Mouse (Mus musculus) layer of hippocampus, adult 11-12 months (tissue): ENCODE measurements around the gene Mrpl19.

Source experiments
- DNase-seq: peaks from one replicate; pipeline ENCODE4 v3.0.0; 2022; ENCODE audit warnings: low spot score

Gene Mrpl19

DNA sequence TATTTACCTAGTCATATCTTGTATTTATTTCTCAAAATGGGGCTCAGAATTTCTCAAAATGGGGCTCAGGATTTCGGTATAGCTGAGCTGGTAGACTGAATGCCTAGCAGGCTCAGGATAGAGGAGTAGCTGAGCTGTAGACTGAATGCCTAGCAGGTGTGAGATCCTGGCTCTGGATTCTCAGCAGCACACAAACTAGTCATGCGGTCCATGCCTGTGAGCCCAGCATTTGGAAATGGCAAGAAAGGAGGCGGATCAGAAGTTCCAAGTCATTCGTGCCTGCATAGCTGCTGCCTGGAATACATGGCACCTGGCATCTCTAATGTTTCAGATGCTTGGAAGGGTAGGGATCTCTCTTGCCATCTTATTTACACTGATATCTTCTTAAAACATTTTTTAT is 36.4 kb downstream of the Mrpl19 start:
- DNase-seq: no peak

DNA sequence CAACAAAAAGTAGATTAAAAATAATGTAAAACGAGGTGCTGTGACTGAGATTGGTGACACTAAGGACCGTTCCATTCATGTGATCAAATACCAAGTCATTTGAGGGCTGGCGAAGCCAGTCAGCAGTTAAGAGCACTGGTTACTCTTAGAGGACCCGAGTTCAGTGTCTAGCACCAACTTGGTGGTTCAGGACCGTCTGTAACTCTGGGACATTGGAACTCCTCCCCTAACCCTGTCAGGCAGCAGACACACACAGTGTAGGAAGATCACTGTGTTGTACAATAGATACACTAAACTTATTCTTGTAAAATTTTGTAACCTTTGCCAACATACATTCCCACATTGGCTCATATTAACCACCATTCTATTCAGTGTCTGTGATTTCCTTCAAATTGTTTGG is 41.5 kb downstream of the Mrpl19 start:
- no peak for DNase-seq

DNA sequence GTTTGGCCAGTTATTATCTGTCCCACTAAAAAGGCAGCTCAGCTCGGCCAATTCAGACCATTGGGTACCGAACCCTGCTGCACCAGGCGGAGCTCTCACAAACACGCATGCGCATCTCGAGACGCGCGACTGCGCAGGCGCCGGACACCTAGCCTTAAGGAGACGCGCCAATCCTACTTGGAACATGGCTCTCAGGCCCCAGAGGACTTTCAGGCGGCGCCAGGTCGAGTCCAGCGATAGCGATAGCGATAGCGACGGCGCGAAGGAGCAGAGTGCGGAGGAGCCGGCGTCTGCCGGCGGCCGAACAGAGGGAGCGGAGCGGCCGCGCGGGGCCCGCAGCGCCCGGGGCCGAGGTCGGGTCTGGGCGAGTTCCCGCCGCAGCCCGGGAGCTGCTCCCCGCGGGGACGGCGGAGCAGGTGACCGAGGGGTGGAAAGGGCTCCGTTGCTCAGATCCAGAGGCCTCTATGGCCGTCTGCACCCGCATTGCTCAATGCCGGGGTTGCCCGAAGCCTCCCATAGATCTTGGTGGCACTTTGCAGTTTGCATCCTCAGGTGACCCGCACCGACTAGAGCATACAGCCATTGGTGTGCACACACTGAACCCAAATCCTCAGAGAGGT is 42.1 kb downstream of the Mrpl19 start, which contains the start of gene Gcfc2:
Gene Gcfc2 (plus strand): TSS at position 147 of the 620 bp plus-strand sequence.
- peak; percentile 92 for DNase-seq

DNA sequence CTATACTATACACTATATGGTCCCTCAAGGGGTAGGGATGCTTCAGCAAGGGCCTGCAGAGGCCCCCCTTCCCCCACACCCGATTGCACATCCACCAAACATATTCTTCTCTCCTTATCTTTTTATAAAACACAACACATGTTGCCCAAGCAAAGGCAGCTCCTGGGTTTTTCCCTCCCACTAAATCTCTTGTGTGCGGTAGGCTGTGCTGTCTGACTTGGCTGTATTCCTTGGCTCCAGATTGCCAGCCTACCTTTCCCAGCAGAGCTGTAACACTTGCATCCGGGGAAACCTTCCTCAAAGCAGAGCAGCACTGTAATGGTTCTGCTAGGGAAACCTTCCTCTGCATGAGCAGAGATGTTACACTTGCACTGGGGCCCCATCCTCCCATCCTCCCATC is 53.6 kb downstream of the Mrpl19 start:
- peak; percentile 63 for DNase-seq

DNA sequence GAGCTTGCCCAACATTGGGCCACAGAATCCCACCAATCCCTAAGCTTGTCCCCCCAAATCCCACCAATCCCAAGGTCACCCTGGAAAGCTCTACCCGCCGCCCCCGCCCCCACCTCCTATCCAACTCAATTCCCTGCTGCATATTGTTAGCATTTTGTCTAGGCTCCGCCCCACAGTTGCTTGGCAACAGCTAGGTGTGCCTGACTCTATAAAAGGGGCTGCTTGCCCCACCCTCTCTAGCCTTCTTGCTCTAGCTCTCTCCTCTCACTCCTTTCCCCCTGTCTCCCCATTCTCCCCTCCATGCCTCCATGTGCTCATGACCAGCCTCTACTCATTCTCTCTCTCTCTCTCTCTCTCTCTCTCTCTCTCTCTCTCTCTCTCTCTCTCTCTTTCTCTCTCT is 54.0 kb downstream of the Mrpl19 start:
- no peak for DNase-seq

DNA sequence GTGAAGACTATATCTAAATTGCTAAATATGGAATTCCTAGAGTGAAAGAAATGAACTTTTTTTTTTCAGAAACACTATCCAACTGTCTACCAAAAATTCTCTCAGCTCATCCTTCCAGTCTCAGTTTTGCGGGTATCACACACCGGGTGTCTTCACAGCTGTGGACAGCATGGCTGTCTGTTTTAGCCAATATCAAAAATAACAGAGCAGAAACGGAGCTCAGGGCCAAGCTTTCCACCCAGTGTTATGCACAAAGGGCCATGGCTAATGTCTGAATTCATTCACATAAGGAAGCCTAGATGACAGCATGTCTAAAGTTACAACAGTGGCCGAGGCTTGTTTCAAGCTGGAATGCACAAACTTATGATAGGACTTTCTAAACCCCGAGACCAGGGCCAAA is 54.5 kb downstream of the Mrpl19 start:
- DNase-seq: no peak

DNA sequence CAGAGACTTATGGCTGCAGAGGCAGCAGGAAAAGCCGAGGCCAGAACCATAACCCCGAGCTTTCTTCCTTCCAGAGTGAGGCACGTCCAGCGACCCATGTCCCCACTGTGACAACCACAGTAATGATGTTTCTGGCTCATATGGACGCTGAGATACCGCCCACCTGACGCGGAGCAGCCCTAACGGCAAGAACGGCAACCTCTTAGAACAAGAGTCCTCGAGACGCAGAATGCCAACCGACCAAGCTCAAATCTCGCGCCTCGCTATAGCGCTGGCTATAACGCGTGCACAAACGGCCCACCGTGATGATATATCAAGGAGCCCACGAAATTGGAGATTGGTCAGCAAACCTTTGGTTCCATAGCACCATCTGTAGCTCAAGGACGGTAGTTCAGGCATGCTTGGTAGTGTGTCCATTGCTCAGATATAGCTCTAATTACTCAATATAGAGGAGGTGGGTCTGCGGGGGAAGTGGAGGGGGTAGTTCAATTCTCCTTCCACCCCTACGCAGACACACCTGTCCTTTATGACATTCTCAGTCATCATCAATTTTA is 55.4 kb downstream of the Mrpl19 start:
- DNase-seq: no peak
